Mouse (Mus musculus): ENCODE results near the gene Rims1. TPM values are rescaled to one million over a fixed set of nuclear protein-coding genes. Genes with fewer than 3 reads are reported as not detected.

Gene Rims1
- polyA plus RNA-seq, 1 experiment from 2014 or later: 2.0 TPM

GRCm38 (mm10) chr1:22245748-22246147 is 560.0 kb downstream of the Rims1 start:
- H3K9ac ChIP-seq (ENCODE audit: low read length): no peak overlapping the region
- H3K27me3 ChIP-seq (ENCODE audit: control insufficient read depth, insufficient read depth, low read depth, low read length): no peaks in the 10 kb centered on the region
- 92% methylated on average over 2 of the region's 2 CpGs for WGBS
- ATAC-seq (ENCODE audit: low read depth): no peak
- H3K4me3 ChIP-seq (ENCODE audit: low read length): no peak overlapping the region
- H3K9me3 ChIP-seq (ENCODE audit: control insufficient read depth, low read length): no peaks in the 10 kb centered on the region
- no peaks in the 10 kb centered on the region for H3K4me1 ChIP-seq (replicated peaks; ENCODE audit: control insufficient read depth, insufficient read depth, low read length)
- no peak overlapping the region for H3K27ac ChIP-seq (ENCODE audit: low read length)
- H3K4me2 ChIP-seq (ENCODE audit: low read depth, low read length): no peak overlapping the region
- H3K36me3 ChIP-seq (ENCODE audit: control insufficient read depth, insufficient read depth, low read length): no peaks in the 10 kb centered on the region
